Mouse (Mus musculus) layer of hippocampus, adult 8-10 months (tissue): ENCODE measurements around the gene A630001G21Rik. TPM values are rescaled to one million over a fixed set of nuclear protein-coding genes. Genes with fewer than 3 reads are reported as not detected.

ENCODE experiments used
- DNase-seq, 2 experiments: peaks; one replicate each; pipeline ENCODE4 v3.0.0; 2022; ENCODE audit warnings: low spot score in 2 of 2
- total RNA-seq, 4 experiments: library from RNA; stranded (reverse); gene quantifications; 2 replicates each; pipeline ENCODE4 v1.2.4; 2022

A630001G21Rik gene
- total RNA-seq, 4 experiments from 2014 or later, result 0.21 to 1.8 (median 1.5) TPM; not detected in 1

DNA sequence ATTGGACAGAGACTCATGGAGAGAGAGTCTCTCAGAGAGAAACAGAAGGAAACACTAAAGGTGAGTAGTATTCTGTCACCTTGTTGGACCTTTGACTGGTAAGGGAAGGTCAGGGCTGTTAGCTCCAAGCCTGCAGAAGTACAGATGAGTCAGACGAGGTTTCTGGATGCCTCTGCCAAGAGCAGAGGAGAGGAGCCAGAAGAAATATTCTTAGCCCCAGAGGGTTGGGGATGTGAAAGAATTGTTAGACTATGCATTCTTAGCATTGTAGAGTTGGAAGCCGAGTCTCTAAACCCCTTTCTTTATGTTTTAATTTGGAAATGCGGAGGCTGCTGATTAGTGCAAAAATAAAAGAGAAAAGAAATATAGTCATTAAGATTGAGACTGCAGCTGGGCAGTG is 6.5 kb downstream of the A630001G21Rik start:
- DNase-seq, result no peak

- DNase-seq, result no peak
Observed at GRCm38 (mm10) chr1:85767754-85768153, 10.7 kb downstream of the A630001G21Rik start.

DNA sequence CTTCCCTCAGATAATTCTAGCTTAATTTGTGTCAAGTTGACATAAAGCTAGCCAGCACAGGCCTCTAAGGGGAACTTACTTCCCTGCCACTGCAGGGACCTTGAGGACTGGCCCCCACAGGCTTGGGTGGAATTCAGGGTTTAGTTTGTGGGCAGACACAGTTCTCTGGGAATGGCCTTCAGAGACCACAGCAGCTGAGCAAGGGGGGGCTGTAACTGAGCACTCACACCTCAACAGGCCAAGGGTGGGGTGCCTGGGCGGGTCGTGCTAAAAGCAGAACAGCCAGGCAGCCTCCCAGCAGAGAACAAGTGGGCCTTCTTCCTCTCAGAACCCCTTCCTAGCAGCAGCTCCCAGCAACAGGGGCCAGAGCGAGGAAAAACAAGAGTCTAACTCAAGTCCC is 12.3 kb downstream of the A630001G21Rik start:
- DNase-seq, result no peak

DNA sequence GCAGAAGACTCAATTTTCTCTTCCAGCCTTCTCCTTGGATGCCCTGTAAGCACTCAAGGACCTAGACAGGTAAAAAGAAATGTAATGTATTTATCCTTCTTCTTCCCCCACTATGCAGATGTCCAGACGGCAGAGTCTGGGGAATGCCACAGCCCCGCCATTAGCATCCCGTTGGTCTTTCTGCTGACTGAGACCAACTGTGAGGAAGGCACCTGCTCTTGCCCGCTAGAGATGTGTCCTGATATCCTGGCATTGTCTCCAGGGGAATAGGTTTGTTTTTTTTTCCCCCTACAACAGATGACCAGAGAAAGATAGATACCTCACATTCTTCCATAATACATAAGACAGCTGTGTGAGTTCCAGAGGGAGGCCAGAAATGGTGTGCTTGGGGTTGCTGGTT is 14.2 kb downstream of the A630001G21Rik start:
- DNase-seq, result no peak

DNA sequence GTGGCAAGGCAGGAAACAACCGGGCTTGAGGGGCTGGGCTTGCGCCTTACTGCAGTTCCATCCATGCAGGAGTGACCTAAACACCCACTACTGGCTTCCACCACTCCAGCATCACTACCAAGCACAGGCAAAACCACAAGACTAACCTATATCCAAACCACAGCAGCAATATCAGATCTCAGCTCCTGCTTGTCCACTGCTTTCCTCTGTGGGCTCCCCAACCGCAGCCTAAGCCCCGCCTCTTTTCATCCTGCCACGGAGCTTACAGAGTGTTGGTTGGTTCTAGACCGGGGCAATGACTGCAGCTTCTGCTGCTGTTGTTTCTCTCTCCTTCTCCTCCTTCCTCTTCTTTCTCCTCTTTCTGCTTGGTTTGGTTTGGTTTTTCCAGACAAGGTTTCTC is 15.1 kb downstream of the A630001G21Rik start:
- DNase-seq, result no peak

- no peak for DNase-seq
Observed at GRCm38 (mm10) chr1:85761665-85762064, 16.8 kb downstream of the A630001G21Rik start.

GRCm38 (mm10) chr1:85758969-85759293 is 19.5 kb downstream of the A630001G21Rik start:
- DNase-seq, result no peak

DNA sequence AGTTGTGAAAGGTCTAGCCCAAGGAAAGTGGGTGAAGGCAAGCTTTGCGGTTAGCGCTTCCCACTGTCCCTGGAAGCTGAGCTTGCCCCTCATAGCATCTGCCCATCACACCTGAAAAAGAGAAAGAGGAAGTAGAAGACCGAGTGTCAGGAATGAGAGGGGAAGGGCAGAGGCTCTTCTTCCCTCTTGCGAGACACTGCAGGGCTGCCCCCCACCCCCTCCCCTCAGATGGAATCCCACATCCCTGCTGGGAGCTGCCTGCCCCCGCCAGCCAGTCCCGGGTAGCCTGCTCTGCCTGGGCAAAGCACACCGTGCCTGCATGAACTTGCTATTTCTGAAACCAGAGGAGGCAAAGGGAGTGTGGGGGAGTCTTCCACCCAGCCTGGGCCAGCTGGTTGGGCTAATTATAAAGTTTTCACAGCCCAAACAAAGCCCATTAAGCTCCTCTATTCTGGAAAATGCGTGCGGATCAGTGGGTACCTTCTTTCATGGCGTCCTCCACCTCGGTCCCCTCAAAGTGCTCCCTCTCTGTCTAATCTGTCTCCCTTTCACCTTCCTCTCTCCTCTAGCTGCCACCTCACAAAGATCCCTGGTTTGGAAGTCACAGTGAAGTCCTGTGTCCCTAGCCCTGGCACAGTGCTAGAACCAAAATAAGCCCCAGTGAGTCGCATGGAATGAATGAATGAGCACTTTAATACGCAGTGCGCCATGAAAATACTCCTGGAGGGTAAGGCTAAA is 20.0 kb downstream of the A630001G21Rik start:
- DNase-seq, result peak; percentile 7 to 15

DNA sequence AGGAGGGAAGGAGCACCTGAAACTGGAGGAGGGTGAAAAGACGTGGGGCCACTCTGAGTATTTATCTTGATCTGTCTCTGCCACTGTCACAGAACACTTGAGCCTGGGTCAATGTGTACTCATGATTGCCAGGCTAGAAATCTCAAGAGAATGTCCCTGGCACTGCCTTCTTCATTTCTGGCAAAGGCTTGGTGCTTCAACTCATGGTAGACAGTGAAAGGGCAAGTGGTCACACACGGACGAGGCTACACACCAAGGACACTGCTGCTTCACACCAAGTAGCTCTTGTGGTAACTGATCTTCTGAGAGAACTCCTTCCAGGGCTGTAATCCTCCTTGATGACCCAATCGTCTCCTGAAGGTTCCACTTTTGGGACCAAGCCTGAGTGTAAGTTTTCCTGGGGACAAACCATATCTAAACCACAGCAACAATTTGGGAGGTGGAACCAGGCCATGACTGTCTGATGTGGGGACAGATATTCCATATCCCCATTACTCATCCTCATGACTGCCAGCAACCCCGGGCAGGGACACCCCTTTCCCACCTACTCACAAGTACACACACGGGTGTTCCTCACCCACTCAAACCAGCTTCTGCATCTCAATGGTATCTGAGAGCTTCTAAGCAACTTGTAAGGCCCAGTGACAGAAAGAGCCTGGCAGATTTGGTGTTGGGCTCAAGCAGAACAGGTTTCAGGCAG is 20.8 kb downstream of the A630001G21Rik start:
- peak in 1 of 2 experiments; percentile 11 for DNase-seq

DNA sequence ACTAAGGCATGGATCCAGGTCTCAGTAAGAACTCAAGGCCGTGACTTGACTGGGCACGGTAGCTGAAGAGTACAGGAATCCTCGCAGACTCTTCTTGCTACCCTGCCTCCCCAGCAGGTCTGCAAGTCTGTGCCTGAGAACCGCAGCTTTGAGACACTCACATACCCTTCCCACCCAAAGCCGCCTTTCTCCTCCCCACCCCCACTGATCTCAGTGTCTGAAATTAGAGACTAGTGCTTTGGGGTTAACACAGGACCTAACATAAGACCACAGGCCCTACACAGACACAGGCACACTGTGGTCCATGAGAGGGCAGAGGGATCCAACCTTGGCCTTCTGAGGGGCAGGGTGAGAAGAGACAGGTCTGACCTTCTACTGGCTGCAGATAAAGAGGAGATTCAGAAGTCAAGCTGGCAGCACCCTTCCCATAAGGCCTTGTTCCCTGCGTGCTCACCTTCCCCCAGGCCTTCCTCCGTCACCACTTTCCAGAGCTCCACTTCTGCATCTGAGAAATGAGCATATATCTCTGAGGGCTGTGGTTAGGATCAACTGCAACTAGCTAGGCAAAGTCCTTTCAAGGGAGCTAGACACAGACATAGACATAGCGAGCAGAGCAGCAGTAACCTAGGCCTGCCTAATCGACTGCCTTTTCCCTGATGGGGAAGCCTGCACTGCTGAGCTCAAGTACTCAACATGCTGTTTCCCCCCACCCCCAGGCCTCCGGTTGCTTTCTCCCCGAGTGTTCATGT is 26.3 kb downstream of the A630001G21Rik start:
- no peak for DNase-seq

DNA sequence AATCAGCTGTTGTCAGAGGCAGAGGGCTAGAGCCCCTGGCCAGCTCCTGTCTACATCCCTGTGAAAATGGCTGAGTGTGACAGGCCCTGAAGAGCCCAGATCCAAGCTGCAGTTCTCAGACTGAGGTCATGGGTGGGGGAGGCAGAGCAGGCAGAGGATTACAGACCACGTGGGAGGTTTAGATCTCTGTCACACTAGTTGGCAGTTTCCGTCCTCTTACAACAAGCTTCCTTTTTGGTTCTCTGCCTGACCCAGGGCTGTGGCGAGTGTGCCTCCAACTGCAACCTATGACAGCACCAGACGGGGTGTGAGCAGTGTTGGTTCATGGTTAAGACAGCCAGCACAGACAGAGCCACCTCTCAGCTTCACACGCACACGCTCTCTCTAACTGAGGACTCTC is 26.9 kb downstream of the A630001G21Rik start:
- DNase-seq, result no peak

GRCm38 (mm10) chr1:85750650-85751049 is 27.8 kb downstream of the A630001G21Rik start:
- DNase-seq, result no peak

DNA sequence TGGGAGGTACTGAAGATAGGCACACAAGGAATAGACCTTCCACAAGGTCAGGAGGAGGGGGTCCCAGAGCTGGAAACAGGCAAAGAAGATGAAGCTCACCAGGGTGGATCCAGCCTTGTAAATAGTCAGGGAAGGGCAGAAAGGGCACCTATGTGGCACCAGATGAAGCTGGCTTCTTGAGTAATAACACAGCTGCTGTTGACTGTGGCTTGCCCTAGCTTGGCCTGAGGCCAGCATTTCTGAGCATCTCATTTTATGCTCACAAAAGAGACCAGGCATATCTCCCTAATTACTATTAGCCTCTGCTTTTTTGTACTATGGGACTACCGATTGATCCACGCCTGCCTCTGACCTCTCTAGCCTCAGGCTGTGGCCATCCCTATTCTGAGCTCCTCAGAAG is 28.6 kb downstream of the A630001G21Rik start:
- DNase-seq, result no peak

GRCm38 (mm10) chr1:85746511-85746910 is 31.9 kb downstream of the A630001G21Rik start:
- no peak for DNase-seq

GRCm38 (mm10) chr1:85744539-85744938 is 33.9 kb downstream of the A630001G21Rik start:
- no peak for DNase-seq

DNA sequence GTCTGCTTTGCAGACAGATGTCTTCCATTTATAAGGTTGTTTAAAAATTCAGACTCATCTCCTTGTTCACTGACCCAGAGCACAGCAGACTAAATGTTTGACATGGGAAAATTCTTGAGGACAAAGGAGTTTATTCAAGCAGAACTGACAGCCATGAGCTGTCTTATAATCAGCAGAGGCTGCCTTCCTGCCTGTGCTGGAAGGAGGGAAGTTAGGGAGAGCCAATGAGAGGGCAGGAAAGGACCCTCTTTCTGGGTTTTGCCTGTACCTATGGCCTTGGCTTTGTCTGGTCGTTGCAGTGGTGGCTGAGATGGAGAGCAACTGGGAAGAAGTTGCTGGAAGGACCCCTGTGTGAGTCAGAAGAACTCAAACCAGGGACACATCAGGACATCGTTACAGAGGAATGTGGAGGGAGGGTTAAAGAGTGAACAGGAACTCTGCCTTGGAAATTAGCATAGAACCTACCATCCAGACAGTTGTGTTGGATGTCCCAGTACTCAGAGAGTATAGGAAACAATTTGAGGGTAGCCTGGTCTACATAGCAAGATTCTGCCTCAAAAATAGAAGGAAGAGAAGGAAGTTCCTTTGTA is 35.4 kb downstream of the A630001G21Rik start:
- DNase-seq, result no peak

GRCm38 (mm10) chr1:85742333-85742732 is 36.1 kb downstream of the A630001G21Rik start:
- no peak for DNase-seq

GRCm38 (mm10) chr1:85740923-85741322 is 37.5 kb downstream of the A630001G21Rik start:
- no peak for DNase-seq

GRCm38 (mm10) chr1:85739819-85740218 is 38.6 kb downstream of the A630001G21Rik start:
- no peak for DNase-seq

DNA sequence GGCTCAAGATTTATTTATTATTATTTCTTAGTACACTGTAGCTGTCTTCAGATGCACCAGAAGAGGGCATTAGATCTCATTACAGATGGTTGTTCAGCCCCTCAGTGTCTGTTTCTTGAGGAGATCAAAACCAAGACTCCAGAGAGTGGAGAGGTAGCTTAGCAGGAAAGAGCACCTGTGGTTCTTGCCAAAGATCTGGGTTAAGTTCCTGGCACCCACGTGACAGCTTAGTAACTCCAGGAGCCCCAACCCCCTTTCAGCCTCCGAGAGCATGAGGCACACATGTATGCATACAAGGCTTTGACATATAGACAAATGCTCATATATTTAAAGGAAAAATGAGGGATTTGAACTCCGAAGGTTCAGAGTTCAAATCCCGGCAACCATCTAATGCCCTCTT is 39.4 kb downstream of the A630001G21Rik start:
- no peak for DNase-seq

GRCm38 (mm10) chr1:85736355-85737184 is 41.9 kb downstream of the A630001G21Rik start:
- DNase-seq, result peak; percentile 37 to 67
